Mouse (Mus musculus): Measurements from ENCODE around the gene Fam19a2. TPM values are rescaled to one million over a fixed set of nuclear protein-coding genes. Genes with fewer than 3 reads are reported as not detected.

Gene Fam19a2
- total RNA-seq, 1 experiment, result 0.27 TPM

DNA sequence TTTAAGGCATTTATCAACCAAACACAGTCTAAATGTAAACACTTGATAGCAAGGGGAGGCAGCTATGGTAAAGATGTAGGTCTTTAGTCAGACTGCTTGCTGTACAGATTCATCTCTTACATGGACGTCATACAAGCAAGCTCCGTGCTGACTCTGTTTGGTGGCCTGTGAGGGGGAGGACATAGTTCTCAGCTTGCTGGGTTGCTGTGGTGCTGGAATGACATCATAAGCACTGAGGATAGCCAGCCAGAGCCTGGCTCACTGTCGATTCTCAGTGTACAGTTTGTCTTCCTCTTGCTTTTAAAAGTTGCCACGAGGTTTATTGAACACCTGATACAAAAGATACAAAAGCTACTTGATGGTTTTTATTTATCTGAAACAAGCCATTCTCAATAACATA lies 100.8 kb downstream of the Fam19a2 start:
- H3K27ac ChIP-seq (ENCODE audit: insufficient read depth, low read depth, low read length, poor library complexity, severe bottlenecking), result no peak overlapping the region
- DNase-seq (ENCODE audit: low read depth, low spot score), result no peak
- H3K9me3 ChIP-seq (ENCODE audit: control insufficient read depth, insufficient read depth, low read depth, low read length), result no peaks in the 10 kb centered on the region
- in situ Hi-C loops (cut with MboI; ENCODE audit: low sequenced_read_pairs in 2 of 2, unreplicated experiment in 2 of 2), result no loop called here
- H3K4me3 ChIP-seq (ENCODE audit: insufficient read depth in 1 of 2, low read depth in 1 of 2, low read length in 2 of 2, poor library complexity in 1 of 2, severe bottlenecking in 1 of 2), result no peak overlapping the region
- no peaks in the 10 kb centered on the region for H3K36me3 ChIP-seq (ENCODE audit: control insufficient read depth, insufficient read depth, low read length, poor library complexity, severe bottlenecking)
- no peak for TF ChIP-seq CHD2 (IDR thresholded peaks at IDR 0.05; ENCODE audit: low read depth, low read length)
- TF ChIP-seq HCFC1 (IDR thresholded peaks at IDR 0.05; ENCODE audit: borderline replicate concordance, insufficient read depth, low read length), result no peak
- TF ChIP-seq ZNF384 (IDR thresholded peaks at IDR 0.05; ENCODE audit: low read depth, low read length), result no peak
- no peak for TF ChIP-seq ZC3H11A (IDR thresholded peaks at IDR 0.05; ENCODE audit: borderline replicate concordance, low read depth, low read length)
- no peak for TF ChIP-seq MAFK (IDR thresholded peaks at IDR 0.05; ENCODE audit: insufficient read depth, low read depth, low read length)
- H3K9ac ChIP-seq (ENCODE audit: insufficient read depth, low read depth, low read length, poor library complexity, severe bottlenecking), result no peak overlapping the region
- H3K4me1 ChIP-seq (ENCODE audit: control insufficient read depth in 2 of 2, insufficient read depth in 2 of 2, low read length in 2 of 2, poor library complexity in 1 of 2), result no peaks in the 10 kb centered on the region

GRCm38 (mm10) chr10:123367152-123367864 lies 103.5 kb downstream of the Fam19a2 start:
- H3K9me3 ChIP-seq (ENCODE audit: control insufficient read depth, insufficient read depth, low read depth, low read length), result no peaks in the 10 kb centered on the region
- in situ Hi-C loops (cut with MboI; ENCODE audit: low sequenced_read_pairs in 2 of 2, unreplicated experiment in 2 of 2), result no loop called here
- no peaks in the 10 kb centered on the region for H3K36me3 ChIP-seq (ENCODE audit: control insufficient read depth, insufficient read depth, low read length, poor library complexity, severe bottlenecking)
- no peaks in the 10 kb centered on the region for H3K4me1 ChIP-seq (ENCODE audit: control insufficient read depth in 2 of 2, insufficient read depth in 2 of 2, low read length in 2 of 2, poor library complexity in 1 of 2)
- no peak overlapping the region for H3K4me3 ChIP-seq (ENCODE audit: insufficient read depth in 1 of 2, low read depth in 1 of 2, low read length in 2 of 2, poor library complexity in 1 of 2, severe bottlenecking in 1 of 2)
- H3K9ac ChIP-seq (ENCODE audit: insufficient read depth, low read depth, low read length, poor library complexity, severe bottlenecking), result no peak overlapping the region
- no peak for TF ChIP-seq HCFC1 (IDR thresholded peaks at IDR 0.05; ENCODE audit: borderline replicate concordance, insufficient read depth, low read length)
- no peak for TF ChIP-seq ZC3H11A (IDR thresholded peaks at IDR 0.05; ENCODE audit: borderline replicate concordance, low read depth, low read length)
- TF ChIP-seq ZNF384 (IDR thresholded peaks at IDR 0.05; ENCODE audit: low read depth, low read length), result no peak
- TF ChIP-seq CHD2 (IDR thresholded peaks at IDR 0.05; ENCODE audit: low read depth, low read length), result no peak
- no peak for TF ChIP-seq MAFK (IDR thresholded peaks at IDR 0.05; ENCODE audit: insufficient read depth, low read depth, low read length)
- no peak for DNase-seq (ENCODE audit: low read depth, low spot score)
- H3K27ac ChIP-seq (ENCODE audit: insufficient read depth, low read depth, low read length, poor library complexity, severe bottlenecking), result no peak overlapping the region

GRCm38 (mm10) chr10:123383277-123383676 lies 119.5 kb downstream of the Fam19a2 start:
- TF ChIP-seq MAFK (IDR thresholded peaks at IDR 0.05; ENCODE audit: insufficient read depth, low read depth, low read length), result no peak
- no peak for DNase-seq (ENCODE audit: low read depth, low spot score)
- H3K4me1 ChIP-seq (ENCODE audit: control insufficient read depth in 2 of 2, insufficient read depth in 2 of 2, low read length in 2 of 2, poor library complexity in 1 of 2), result no peaks in the 10 kb centered on the region
- no peak overlapping the region for H3K4me3 ChIP-seq (ENCODE audit: insufficient read depth in 1 of 2, low read depth in 1 of 2, low read length in 2 of 2, poor library complexity in 1 of 2, severe bottlenecking in 1 of 2)
- H3K36me3 ChIP-seq (ENCODE audit: control insufficient read depth, insufficient read depth, low read length, poor library complexity, severe bottlenecking), result no peaks in the 10 kb centered on the region
- in situ Hi-C loops (cut with MboI; ENCODE audit: low sequenced_read_pairs in 2 of 2, unreplicated experiment in 2 of 2), result no loop called here
- H3K9ac ChIP-seq (ENCODE audit: insufficient read depth, low read depth, low read length, poor library complexity, severe bottlenecking), result no peak overlapping the region
- no peak overlapping the region for H3K27ac ChIP-seq (ENCODE audit: insufficient read depth, low read depth, low read length, poor library complexity, severe bottlenecking)
- H3K9me3 ChIP-seq (ENCODE audit: control insufficient read depth, insufficient read depth, low read depth, low read length), result no peaks in the 10 kb centered on the region

DNA sequence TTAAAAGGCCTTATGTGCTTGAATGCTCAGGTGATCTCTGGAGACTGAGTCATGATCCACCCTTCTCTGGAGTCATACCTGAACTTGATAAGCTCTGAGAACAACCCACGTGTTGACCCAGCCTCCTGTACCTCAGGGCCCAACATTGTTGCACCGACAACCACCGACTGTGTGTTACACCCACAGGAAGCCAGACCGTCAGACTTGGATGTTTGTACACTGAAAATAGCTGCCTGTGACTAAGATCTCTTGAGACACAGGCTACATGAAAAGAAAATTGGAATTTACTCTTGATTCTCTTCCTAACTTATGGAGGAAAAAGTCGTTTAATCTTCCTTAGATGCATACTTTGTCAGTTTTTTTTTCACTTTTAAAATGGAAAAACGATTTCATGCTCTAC lies 121.8 kb downstream of the Fam19a2 start:
- TF ChIP-seq HCFC1 (IDR thresholded peaks at IDR 0.05; ENCODE audit: borderline replicate concordance, insufficient read depth, low read length), result no peak
- no peak for TF ChIP-seq CHD2 (IDR thresholded peaks at IDR 0.05; ENCODE audit: low read depth, low read length)
- no peak for TF ChIP-seq ZC3H11A (IDR thresholded peaks at IDR 0.05; ENCODE audit: borderline replicate concordance, low read depth, low read length)
- no peak for TF ChIP-seq ZNF384 (IDR thresholded peaks at IDR 0.05; ENCODE audit: low read depth, low read length)
- no peak for TF ChIP-seq MAFK (IDR thresholded peaks at IDR 0.05; ENCODE audit: insufficient read depth, low read depth, low read length)
- Histone ChIP-seq H3K36me3 (ENCODE audit: control insufficient read depth, insufficient read depth, low read length, poor library complexity, severe bottlenecking) (no peaks in the 10 kb centered on the region), H3K9ac (ENCODE audit: insufficient read depth, low read depth, low read length, poor library complexity, severe bottlenecking) (no peak overlapping the region), H3K27ac (ENCODE audit: insufficient read depth, low read depth, low read length, poor library complexity, severe bottlenecking) (no peak overlapping the region), H3K9me3 (ENCODE audit: control insufficient read depth, insufficient read depth, low read depth, low read length) (no peaks in the 10 kb centered on the region), H3K4me1 (ENCODE audit: control insufficient read depth in 2 of 2, insufficient read depth in 2 of 2, low read length in 2 of 2, poor library complexity in 1 of 2) (no peaks in the 10 kb centered on the region), H3K4me3 (ENCODE audit: insufficient read depth in 1 of 2, low read depth in 1 of 2, low read length in 2 of 2, poor library complexity in 1 of 2, severe bottlenecking in 1 of 2) (no peak overlapping the region)
- in situ Hi-C loops (cut with MboI; ENCODE audit: low sequenced_read_pairs in 2 of 2, unreplicated experiment in 2 of 2), result no loop called here
- DNase-seq (ENCODE audit: low read depth, low spot score), result no peak

DNA sequence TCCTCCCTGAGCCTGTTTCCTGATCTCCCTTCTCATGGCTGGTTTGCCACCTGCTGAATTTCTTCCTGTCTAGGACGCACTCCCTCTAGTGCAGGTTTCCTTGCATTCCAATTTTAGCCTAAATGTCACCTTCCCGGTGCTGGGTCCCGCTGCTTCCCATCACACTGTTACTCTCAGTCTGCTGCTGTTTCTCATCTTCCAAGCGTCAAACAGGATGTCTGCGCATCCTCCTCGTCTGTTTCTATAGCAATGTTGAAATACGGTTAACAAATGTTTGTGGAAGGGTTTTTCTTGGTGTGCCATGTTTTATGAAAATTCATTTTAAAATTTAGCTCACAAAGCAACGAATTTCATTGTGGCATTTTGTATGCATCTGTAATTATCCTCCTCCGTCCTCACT lies 131.6 kb downstream of the Fam19a2 start:
- Histone ChIP-seq H3K27ac (ENCODE audit: insufficient read depth, low read depth, low read length, poor library complexity, severe bottlenecking) (no peak overlapping the region), H3K9me3 (ENCODE audit: control insufficient read depth, insufficient read depth, low read depth, low read length) (no peaks in the 10 kb centered on the region), H3K4me1 (ENCODE audit: control insufficient read depth in 2 of 2, insufficient read depth in 2 of 2, low read length in 2 of 2, poor library complexity in 1 of 2) (no peaks in the 10 kb centered on the region), H3K9ac (ENCODE audit: insufficient read depth, low read depth, low read length, poor library complexity, severe bottlenecking) (no peak overlapping the region), H3K36me3 (ENCODE audit: control insufficient read depth, insufficient read depth, low read length, poor library complexity, severe bottlenecking) (no peaks in the 10 kb centered on the region), H3K4me3 (ENCODE audit: insufficient read depth in 1 of 2, low read depth in 1 of 2, low read length in 2 of 2, poor library complexity in 1 of 2, severe bottlenecking in 1 of 2) (no peak overlapping the region)
- in situ Hi-C loops (cut with MboI; ENCODE audit: low sequenced_read_pairs in 2 of 2, unreplicated experiment in 2 of 2), result no loop called here
- no peak for DNase-seq (ENCODE audit: low read depth, low spot score)
- TF ChIP-seq ZC3H11A (IDR thresholded peaks at IDR 0.05; ENCODE audit: borderline replicate concordance, low read depth, low read length) (no peak), MAFK (IDR thresholded peaks at IDR 0.05; ENCODE audit: insufficient read depth, low read depth, low read length) (no peak), CHD2 (IDR thresholded peaks at IDR 0.05; ENCODE audit: low read depth, low read length) (no peak), HCFC1 (IDR thresholded peaks at IDR 0.05; ENCODE audit: borderline replicate concordance, insufficient read depth, low read length) (no peak), ZNF384 (IDR thresholded peaks at IDR 0.05; ENCODE audit: low read depth, low read length) (no peak)

All from ES-E14 (cell line).